Mouse (Mus musculus) MEL (cell line): ENCODE data around the gene Gpr3. TPM values are rescaled to one million over a fixed set of nuclear protein-coding genes. Genes with fewer than 3 reads are reported as not detected.

Experiments
- DNase-seq: peaks from one replicate; pipeline ENCODE4 v3.0.0; 2011; ENCODE audit warnings: low read depth, low spot score
- H3K27ac ChIP-seq: 2 replicates; pipeline ENCODE4 v1.5.1; 2012; ENCODE audit warnings: low read depth, mild to moderate bottlenecking, control low read depth, low read length, moderate library complexity; ENCODE audit not compliant: control insufficient read depth
- H3K27me3 ChIP-seq, 2 experiments: fragments of 150-350 bp in 1 of 2; sonication (generic) in 1 of 2; 2 replicates each; pipeline ENCODE4 v1.6.1; 2012; ENCODE audit warnings: low read length in 2 of 2, mild to moderate bottlenecking in 2 of 2, improper control_type of control experiment in 1 of 2, moderate library complexity in 1 of 2; ENCODE audit not compliant: insufficient read depth in 2 of 2, control insufficient read depth in 1 of 2
- H3K36me3 ChIP-seq, 2 experiments: 2 replicates each; pipeline ENCODE4 v1.6.1; 2012 to 2014; ENCODE audit warnings: low read length in 2 of 2, improper control_type of control experiment in 1 of 2, inconsistent platforms in 1 of 2, mild to moderate bottlenecking in 1 of 2; ENCODE audit not compliant: insufficient read depth in 2 of 2, control insufficient read depth in 1 of 2
- H3K4me1 ChIP-seq, 2 experiments: fragments of 150-350 bp in 1 of 2; sonication (generic) in 1 of 2; 2 replicates each; pipeline ENCODE4 v1.6.1; 2012; ENCODE audit warnings: low read length in 2 of 2, improper control_type of control experiment in 1 of 2, mild to moderate bottlenecking in 1 of 2; ENCODE audit not compliant: insufficient read depth in 2 of 2, control insufficient read depth in 1 of 2
- H3K4me3 ChIP-seq, 2 experiments: fragments of 150-350 bp in 1 of 2; sonication (generic) in 1 of 2; 2 replicates each; pipeline ENCODE4 v1.5.1; 2012; ENCODE audit warnings: low read depth in 2 of 2, low read length in 2 of 2, mild to moderate bottlenecking in 2 of 2, moderate library complexity in 2 of 2, control low read depth in 1 of 2, improper control_type of control experiment in 1 of 2; ENCODE audit not compliant: control insufficient read depth in 1 of 2, insufficient read depth in 1 of 2
- H3K79me2 ChIP-seq: 2 replicates; pipeline ENCODE4 v1.6.1; 2012; ENCODE audit warnings: mild to moderate bottlenecking, low read length, moderate library complexity; ENCODE audit not compliant: control insufficient read depth, poor library complexity, insufficient read depth
- H3K9ac ChIP-seq: 2 replicates; pipeline ENCODE4 v1.6.1; 2012; ENCODE audit warnings: low read depth, mild to moderate bottlenecking, control low read depth, low read length, moderate library complexity; ENCODE audit not compliant: control insufficient read depth, poor library complexity, severe bottlenecking
- H3K9me3 ChIP-seq: fragments of 150-350 bp; sonication (generic); replicated peaks from 2 replicates; pipeline ENCODE4 v1.6.1; 2012; ENCODE audit warnings: mild to moderate bottlenecking, low read length, improper control_type of control experiment, moderate library complexity; ENCODE audit not compliant: insufficient read depth
- BHLHE40 ChIP-seq: IDR thresholded peaks from 2 replicates; pipeline ENCODE4 v1.6.1; 2012; ENCODE audit warnings: low read depth, mild to moderate bottlenecking, inconsistent platforms, low read length, improper control_type of control experiment, borderline replicate concordance
- CHD2 ChIP-seq: IDR thresholded peaks from 2 replicates; pipeline ENCODE4 v1.6.1; 2011; ENCODE audit warnings: low read length, improper control_type of control experiment
- CTCF ChIP-seq, 3 experiments: IDR thresholded peaks in 2 of 3; conservative IDR thresholded peaks in 1 of 3; 2 replicates each; pipeline ENCODE4 v1.5.1; 2011 to 2012; ENCODE audit warnings: low read length in 3 of 3, low read depth in 2 of 3, mild to moderate bottlenecking in 2 of 3, improper control_type of control experiment in 1 of 3, inconsistent platforms in 1 of 3, mixed read lengths in 1 of 3, moderate library complexity in 1 of 3; ENCODE audit not compliant: control insufficient read depth in 1 of 3, insufficient read depth in 1 of 3, poor library complexity in 1 of 3, severe bottlenecking in 1 of 3
- E2F4 ChIP-seq: IDR thresholded peaks from 2 replicates; pipeline ENCODE4 v1.6.1; 2011; ENCODE audit warnings: low read depth, low read length, improper control_type of control experiment, borderline replicate concordance
- ETS1 ChIP-seq: IDR thresholded peaks from 2 replicates; pipeline ENCODE4 v1.6.1; 2012; ENCODE audit warnings: low read depth, mild to moderate bottlenecking, inconsistent platforms, low read length, improper control_type of control experiment, moderate library complexity
- MAFK ChIP-seq: IDR thresholded peaks from 2 replicates; pipeline ENCODE4 v1.6.1; 2011; ENCODE audit warnings: low read depth, mild to moderate bottlenecking, low read length, improper control_type of control experiment, borderline replicate concordance
- MEF2A ChIP-seq: IDR thresholded peaks from 2 replicates; pipeline ENCODE4 v1.6.1; 2014; ENCODE audit warnings: low read depth, mild to moderate bottlenecking, inconsistent platforms, low read length, improper control_type of control experiment; ENCODE audit not compliant: poor library complexity, insufficient replicate concordance, severe bottlenecking; ENCODE audit errors: extremely low read depth
- MXI1 ChIP-seq: IDR thresholded peaks from 2 replicates; pipeline ENCODE4 v1.6.1; 2011; ENCODE audit warnings: mild to moderate bottlenecking, low read depth, low read length, improper control_type of control experiment
- MYB ChIP-seq: IDR thresholded peaks from 2 replicates; pipeline ENCODE4 v1.6.1; 2011; ENCODE audit warnings: mild to moderate bottlenecking, low read depth, low read length, improper control_type of control experiment
- NELFE ChIP-seq: IDR thresholded peaks from 2 replicates; pipeline ENCODE4 v1.6.1; 2011; ENCODE audit warnings: low read depth, low read length, improper control_type of control experiment
- RAD21 ChIP-seq: IDR thresholded peaks from 2 replicates; pipeline ENCODE4 v1.6.1; 2011; ENCODE audit warnings: mild to moderate bottlenecking, low read depth, low read length, improper control_type of control experiment
- TAL1 ChIP-seq: IDR thresholded peaks from 2 replicates; pipeline ENCODE4 v1.6.1; 2012; ENCODE audit warnings: mild to moderate bottlenecking, inconsistent platforms, low read length, moderate library complexity, mixed read lengths
- TBP ChIP-seq: IDR thresholded peaks from 2 replicates; pipeline ENCODE4 v1.8.0; 2011; ENCODE audit warnings: low read depth, low read length, improper control_type of control experiment
- USF1 ChIP-seq: IDR thresholded peaks from 2 replicates; pipeline ENCODE4 v1.6.1; 2014; ENCODE audit warnings: low read depth, mild to moderate bottlenecking, inconsistent platforms, low read length, improper control_type of control experiment, moderate library complexity
- ZMIZ1 ChIP-seq: IDR thresholded peaks from 2 replicates; pipeline ENCODE4 v1.6.1; 2012; ENCODE audit warnings: low read depth, mild to moderate bottlenecking, inconsistent platforms, low read length, improper control_type of control experiment, moderate library complexity
- polyA plus RNA-seq, 2 experiments: library from polyadenylated mRNA; stranded (reverse) in 1 of 2; unstranded in 1 of 2; fragments of >175 nt in 1 of 2; fragments of >200 nt in 1 of 2; gene quantifications; 2 replicates each; pipeline versions ENCODE4 v1.2.1 to v1.2.4; 2012; ENCODE audit warnings: low replicate concordance in 2 of 2, low read depth in 1 of 2; ENCODE audit not compliant: insufficient read length in 2 of 2, insufficient read depth in 1 of 2, missing spikeins in 1 of 2
- total RNA-seq: library from RNA; depleted of rRNA; stranded (reverse); fragments of 300-350 nt; gene quantifications from 2 replicates; pipeline ENCODE4 v1.2.3, GENCODE M21; 2012

Gene Gpr3
- total and polyA plus RNA-seq, 3 experiments, result 0.08 to 0.35 TPM; not detected in 1

- Histone ChIP-seq H3K36me3 (peaks cover 5 to 11% of the 10 kb centered on the region in 2 experiments), H3K27ac (no peak overlapping the region), H3K4me3 (no peak overlapping the region)
- TF ChIP-seq RAD21, result no peak
- no peak for TF ChIP-seq MYB
- no peak for TF ChIP-seq CHD2
- no peak for TF ChIP-seq MEF2A
- TF ChIP-seq TBP, result no peak
- TF ChIP-seq, all 39 proteins: peak for 0
- H3K9me3 ChIP-seq, result no peaks in the 10 kb centered on the region
- no peaks in the 10 kb centered on the region for H3K27me3 ChIP-seq
- DNase-seq, result no peak
- no peak overlapping the region for H3K9ac ChIP-seq
- peaks cover 23% of the 10 kb centered on the region; the same call in 1 of the 2 replicates for H3K79me2 ChIP-seq
- H3K4me1 ChIP-seq, result peaks cover 5 to 10% of the 10 kb centered on the region in 2 experiments; a peak in 3 of 4 replicates
Measured at GRCm38 (mm10) chr4:133162196-133162595, 50.1 kb downstream of the Gpr3 start.

- no peak for TF ChIP-seq NELFE
- no peak for TF ChIP-seq BHLHE40
- no peak for TF ChIP-seq MAFK
- no peak for TF ChIP-seq TBP
- no peak for TF ChIP-seq ETS1
- TF ChIP-seq USF1, result no peak
- TF ChIP-seq, all 39 proteins: peak for 0
- no peak for DNase-seq
Measured at GRCm38 (mm10) chr4:133160821-133161220, 51.5 kb downstream of the Gpr3 start.

GRCm38 (mm10) chr4:133160211-133160610 lies 52.1 kb downstream of the Gpr3 start:
- no peak for DNase-seq
- Histone ChIP-seq H3K27me3 (no peaks in the 10 kb centered on the region), H3K36me3 (peaks cover 5 to 11% of the 10 kb centered on the region in 2 experiments), H3K4me3 (no peak overlapping the region), H3K27ac (no peak overlapping the region), H3K79me2 (peaks cover 20% of the 10 kb centered on the region; the same call in 1 of the 2 replicates), H3K4me1 (peaks cover 5 to 10% of the 10 kb centered on the region in 2 experiments; a peak in 3 of 4 replicates), H3K9me3 (no peaks in the 10 kb centered on the region), H3K9ac (no peak overlapping the region)
- TF ChIP-seq ZMIZ1, result no peak
- no peak for TF ChIP-seq E2F4
- no peak for TF ChIP-seq MXI1
- no peak for TF ChIP-seq CHD2
- no peak for TF ChIP-seq MAFK
- no peak for TF ChIP-seq USF1
- TF ChIP-seq ETS1, result no peak
- TF ChIP-seq TAL1, result no peak
- TF ChIP-seq CTCF (IDR thresholded peaks at IDR 0.05 in 2 of 3, conservative IDR thresholded peaks at IDR 0.05 in 1 of 3; ENCODE audit: control insufficient read depth in 1 of 3, insufficient read depth in 1 of 3, low read depth in 2 of 3, low read length in 3 of 3, poor library complexity in 1 of 3, severe bottlenecking in 1 of 3), result no peak
- no peak for TF ChIP-seq MYB
- TF ChIP-seq, all 39 proteins: peak for 0

More at GRCm38 (mm10) chr4:133160821-133161220, 51.5 kb downstream of the Gpr3 start:
- Histone ChIP-seq H3K27me3 (no peaks in the 10 kb centered on the region), H3K4me1 (peaks cover 5 to 10% of the 10 kb centered on the region in 2 experiments; a peak in 3 of 4 replicates), H3K27ac (no peak overlapping the region), H3K9me3 (no peaks in the 10 kb centered on the region), H3K79me2 (peaks cover 19% of the 10 kb centered on the region; the same call in 1 of the 2 replicates), H3K4me3 (no peak overlapping the region), H3K9ac (no peak overlapping the region), H3K36me3 (peaks cover 5 to 11% of the 10 kb centered on the region in 2 experiments)
